Mouse (Mus musculus): ENCODE data around the gene Aars2.

Gene Aars2

GRCm38 (mm10) chr17:45502324-45502723, 4.3 kb upstream of the Aars2 start:
- DNase-seq, result no peak

GRCm38 (mm10) chr17:45503301-45503973, 3.2 kb upstream of the Aars2 start:
- DNase-seq, result no peak

- no peak for DNase-seq
Observed at GRCm38 (mm10) chr17:45505941-45506465, 638 bp upstream of the Aars2 start.

GRCm38 (mm10) chr17:45510871-45511270, 4.2 kb downstream of the Aars2 start:
- DNase-seq, result no peak

- DNase-seq, result no peak
Observed at GRCm38 (mm10) chr17:45511757-45512156, 5.1 kb downstream of the Aars2 start.

GRCm38 (mm10) chr17:45515204-45515726, 8.6 kb downstream of the Aars2 start:
- DNase-seq, result no peak

GRCm38 (mm10) chr17:45515806-45516205, 9.2 kb downstream of the Aars2 start:
- no peak for DNase-seq

- DNase-seq, result peak; percentile 71
Observed at GRCm38 (mm10) chr17:45516488-45516887, 9.8 kb downstream of the Aars2 start.

- DNase-seq, result no peak
Observed at GRCm38 (mm10) chr17:45517135-45517534, 10.5 kb downstream of the Aars2 start.

GRCm38 (mm10) chr17:45517549-45518215, 11.0 kb downstream of the Aars2 start:
- DNase-seq, result no peak

GRCm38 (mm10) chr17:45518766-45519475, 12.3 kb downstream of the Aars2 start:
- no peak for DNase-seq

- no peak for DNase-seq
Observed at GRCm38 (mm10) chr17:45520136-45520535, 13.5 kb downstream of the Aars2 start.

- DNase-seq, result peak; percentile 91
Observed at GRCm38 (mm10) chr17:45523263-45523662, 16.6 kb downstream of the Aars2 start, which contains the start of gene Tcte1. TSS of gene Tcte1 (plus strand) at chr17:45523434.

- no peak for DNase-seq
Observed at GRCm38 (mm10) chr17:45524961-45525360, 18.3 kb downstream of the Aars2 start.

GRCm38 (mm10) chr17:45526571-45526970, 19.9 kb downstream of the Aars2 start:
- no peak for DNase-seq

- DNase-seq, result no peak
Observed at GRCm38 (mm10) chr17:45530346-45530782, 23.7 kb downstream of the Aars2 start.

GRCm38 (mm10) chr17:45532896-45533295, 26.3 kb downstream of the Aars2 start:
- no peak for DNase-seq

GRCm38 (mm10) chr17:45536264-45536663, 29.6 kb downstream of the Aars2 start:
- DNase-seq, result peak; percentile 53

- DNase-seq, result no peak
Observed at GRCm38 (mm10) chr17:45538394-45538793, 31.8 kb downstream of the Aars2 start.

GRCm38 (mm10) chr17:45539664-45540063, 33.0 kb downstream of the Aars2 start:
- no peak for DNase-seq

GRCm38 (mm10) chr17:45542129-45542528, 35.5 kb downstream of the Aars2 start:
- no peak for DNase-seq

GRCm38 (mm10) chr17:45542705-45543104, 36.1 kb downstream of the Aars2 start:
- DNase-seq, result no peak

- DNase-seq, result no peak
Observed at GRCm38 (mm10) chr17:45543115-45543514, 36.5 kb downstream of the Aars2 start.
